Mouse (Mus musculus) midbrain, embryonic 15.5 days (tissue): Measurements from ENCODE around the gene Ccdc144b. TPM values are rescaled to one million over a fixed set of nuclear protein-coding genes. Genes with fewer than 3 reads are reported as not detected.

ENCODE experiments used
- ATAC-seq: fragments of 200-750 bp; cut with Nextera tagmentation; replicated peaks from 2 replicates; pipeline ENCODE4 v1.8.0; 2017; ENCODE audit warnings: moderate TSS enrichment
- H3K27ac ChIP-seq: fragments of 300-500 bp; sonication (generic); 2 replicates; pipeline ENCODE4 v1.5.1; 2015; ENCODE audit warnings: mild to moderate bottlenecking, inconsistent platforms
- H3K27me3 ChIP-seq: fragments of 300-500 bp; sonication (generic); replicated peaks from 2 replicates; pipeline ENCODE4 v1.6.1; 2015; ENCODE audit warnings: inconsistent platforms
- H3K36me3 ChIP-seq: fragments of 300-500 bp; sonication (generic); replicated peaks from 2 replicates; pipeline ENCODE4 v1.6.1; 2015; ENCODE audit warnings: inconsistent platforms
- H3K4me1 ChIP-seq: fragments of 300-500 bp; sonication (generic); 2 replicates; pipeline ENCODE4 v1.6.1; 2015; ENCODE audit warnings: inconsistent platforms
- H3K4me2 ChIP-seq: fragments of 300-500 bp; sonication (generic); 2 replicates; pipeline ENCODE4 v1.6.1; 2015; ENCODE audit warnings: inconsistent platforms, mild to moderate bottlenecking, moderate library complexity
- H3K4me3 ChIP-seq: fragments of 300-500 bp; sonication (generic); 2 replicates; pipeline ENCODE4 v1.5.1; 2015; ENCODE audit warnings: mild to moderate bottlenecking, inconsistent platforms
- H3K9ac ChIP-seq: fragments of 300-500 bp; sonication (generic); 2 replicates; pipeline ENCODE4 v1.6.1; 2015; ENCODE audit warnings: mild to moderate bottlenecking, inconsistent platforms
- H3K9me3 ChIP-seq: fragments of 300-500 bp; sonication (generic); 2 replicates; pipeline ENCODE4 v1.6.1; 2016; ENCODE audit warnings: inconsistent platforms
- WGBS: fragments of 180-500 bp; shearing (Covaris S2); methylation state at CpG from one replicate; pipeline ENCODE4 v1.1.7; 2015; ENCODE audit warnings: mixed read lengths; 5-methylcytosine and 5-hydroxymethylcytosine counted together
- polyA plus RNA-seq: library from polyadenylated mRNA; unstranded; fragments of >200 nt; fragmentation: Nextera tagmentation; extraction: Ambion mirVana; gene quantifications from 2 replicates; pipeline ENCODE4 v1.2.1, GENCODE M21; 2015

The Ccdc144b gene
- polyA plus RNA-seq, 1 experiment from 2014 or later = not detected

DNA sequence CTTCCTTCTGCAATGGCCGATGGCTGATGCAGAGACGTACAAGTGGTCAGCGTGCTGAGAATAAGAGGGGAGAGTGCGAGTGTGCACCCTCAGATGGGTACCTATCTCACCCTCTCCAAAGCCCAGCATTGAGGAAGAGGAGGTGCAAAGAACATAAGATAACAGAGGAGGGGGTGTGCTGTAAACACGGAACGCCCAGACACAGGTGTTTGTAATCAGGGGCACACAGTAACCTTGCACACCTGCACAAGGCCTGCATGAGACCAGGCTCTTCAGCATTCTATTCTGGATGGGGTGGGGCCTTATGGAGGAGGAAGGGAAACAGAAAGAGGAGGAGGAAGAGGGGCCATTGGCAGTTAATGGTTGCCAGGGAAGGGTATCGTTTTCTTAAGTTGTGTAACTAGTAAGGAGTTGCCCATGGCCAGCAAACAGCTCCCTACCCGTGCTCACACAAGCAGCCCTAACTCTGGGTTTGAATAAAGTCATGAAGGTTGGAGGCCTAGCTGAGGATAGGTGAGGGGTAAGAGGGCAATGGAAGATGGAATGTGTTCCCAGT, 85.9 kb downstream of the Ccdc144b start:
- WGBS = 96% methylated on average over 8 of the region's 8 CpGs
- no peak overlapping the region for H3K4me3 ChIP-seq
- peaks cover 16% of the 10 kb centered on the region; the same call in 1 of the 2 replicates for H3K36me3 ChIP-seq
- ATAC-seq = no peak
- H3K9me3 ChIP-seq = no peaks in the 10 kb centered on the region
- no peaks in the 10 kb centered on the region for H3K27me3 ChIP-seq
- H3K4me1 ChIP-seq = no peaks in the 10 kb centered on the region
- H3K4me2 ChIP-seq = no peak overlapping the region
- no peak overlapping the region for H3K27ac ChIP-seq
- no peak overlapping the region for H3K9ac ChIP-seq

DNA sequence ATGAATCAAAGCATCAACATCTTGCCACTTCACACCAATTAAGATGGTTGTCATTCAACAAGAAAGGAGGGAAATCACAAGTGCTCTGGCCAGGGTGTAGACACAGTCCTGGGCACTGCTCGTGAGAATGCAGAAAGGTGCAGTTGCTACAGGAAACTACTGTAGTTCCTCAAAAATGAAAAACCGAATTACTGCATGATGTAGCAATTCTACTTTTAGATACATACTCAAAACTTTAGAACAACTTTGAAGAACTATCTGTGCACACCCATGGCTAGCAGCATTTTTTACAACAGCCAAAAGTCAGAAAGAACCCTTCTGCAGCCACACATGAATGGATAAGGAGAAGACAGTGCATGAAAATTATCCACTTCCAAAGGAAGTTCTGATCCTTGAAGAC, 86.9 kb downstream of the Ccdc144b start:
- Histone ChIP-seq H3K9ac (no peak overlapping the region), H3K27me3 (no peaks in the 10 kb centered on the region), H3K4me2 (no peak overlapping the region), H3K36me3 (peaks cover 12% of the 10 kb centered on the region; the same call in 1 of the 2 replicates), H3K9me3 (no peaks in the 10 kb centered on the region), H3K27ac (no peak overlapping the region), H3K4me1 (no peaks in the 10 kb centered on the region), H3K4me3 (no peak overlapping the region)
- WGBS = 87% methylated on average over 2 of the region's 2 CpGs
- no peak for ATAC-seq

DNA sequence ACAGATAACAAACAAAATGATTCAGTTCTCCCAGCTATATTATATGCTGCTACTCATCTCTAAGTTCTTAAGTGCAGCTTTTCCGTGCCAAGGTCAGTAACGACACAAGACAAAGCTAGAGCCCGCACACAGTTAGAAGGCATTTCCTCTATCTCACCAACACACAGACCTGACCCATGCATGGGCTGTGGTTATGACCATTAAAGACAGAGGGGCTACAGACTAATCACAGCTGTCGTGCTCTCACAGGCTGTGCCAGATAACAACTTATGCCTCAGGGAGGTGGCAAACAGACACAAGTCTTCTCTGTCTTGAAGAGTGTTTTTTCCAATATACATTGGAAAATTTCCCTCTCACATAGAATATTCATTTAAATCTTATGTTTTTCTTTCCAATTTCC, 88.4 kb downstream of the Ccdc144b start:
- Histone ChIP-seq H3K9ac (no peak overlapping the region), H3K4me1 (no peaks in the 10 kb centered on the region), H3K4me3 (no peak overlapping the region), H3K9me3 (no peaks in the 10 kb centered on the region), H3K27ac (no peak overlapping the region), H3K36me3 (peaks cover 23% of the 10 kb centered on the region; the same call in 1 of the 2 replicates), H3K27me3 (no peaks in the 10 kb centered on the region), H3K4me2 (no peak overlapping the region)
- no peak for ATAC-seq
- WGBS = 94% methylated on average over 4 of the region's 4 CpGs

GRCm38 (mm10) chr3:35963921-35964320, 89.4 kb downstream of the Ccdc144b start:
- Histone ChIP-seq H3K9me3 (no peaks in the 10 kb centered on the region), H3K36me3 (peaks cover 28% of the 10 kb centered on the region; the same call in 1 of the 2 replicates), H3K4me3 (no peak overlapping the region), H3K27ac (no peak overlapping the region), H3K4me1 (no peaks in the 10 kb centered on the region), H3K4me2 (no peak overlapping the region), H3K27me3 (no peaks in the 10 kb centered on the region), H3K9ac (no peak overlapping the region)
- ATAC-seq = no peak
- whole genome bisulfite sequencing = 92% methylated on average over 5 of the region's 5 CpGs

DNA sequence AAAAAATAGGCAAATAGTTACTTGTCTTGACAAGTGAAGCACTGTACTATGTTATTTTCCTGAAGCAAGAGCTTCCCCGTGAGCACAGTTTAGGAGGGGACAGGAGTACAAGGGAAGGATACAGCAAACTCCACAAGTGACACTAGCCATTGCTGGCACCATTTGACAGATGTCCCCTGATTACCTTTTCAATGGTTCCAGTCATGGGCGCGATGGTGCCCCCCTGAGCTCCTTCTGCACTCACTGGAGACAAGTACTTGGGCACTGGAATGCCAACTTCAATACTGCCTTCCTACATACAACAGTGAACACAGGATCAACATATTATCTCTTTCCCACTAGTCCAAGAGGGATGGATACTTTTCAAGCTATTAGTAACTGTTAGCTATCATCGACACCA, 89.9 kb downstream of the Ccdc144b start:
- H3K36me3 ChIP-seq = peaks cover 26% of the 10 kb centered on the region; the same call in 1 of the 2 replicates

DNA sequence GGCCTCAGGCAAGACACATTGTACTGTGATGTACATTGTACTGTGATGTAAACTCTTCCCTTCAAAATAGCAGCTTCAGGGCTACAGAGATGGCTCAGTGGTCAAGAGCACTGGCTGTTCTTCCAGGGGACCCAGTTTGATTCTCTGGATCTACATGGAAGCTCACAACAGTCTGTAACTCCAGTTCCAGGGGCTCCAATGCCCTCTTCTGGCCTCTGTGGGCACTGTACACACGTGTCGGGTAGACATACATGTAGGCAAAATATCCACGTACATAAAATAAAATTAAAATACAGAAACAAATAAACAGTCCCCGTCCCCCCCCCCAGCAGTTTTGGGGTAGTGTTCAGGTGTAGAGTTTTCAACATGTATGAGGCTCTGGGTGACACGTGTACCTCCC, 90.4 kb downstream of the Ccdc144b start:
- H3K27ac ChIP-seq = no peak overlapping the region
- no peaks in the 10 kb centered on the region for H3K4me1 ChIP-seq
- H3K4me2 ChIP-seq = no peak overlapping the region
- H3K9me3 ChIP-seq = no peaks in the 10 kb centered on the region
- peaks cover 24% of the 10 kb centered on the region; the same call in 1 of the 2 replicates for H3K36me3 ChIP-seq
- ATAC-seq = no peak
- WGBS = 94% methylated on average over 5 of the region's 5 CpGs
- H3K4me3 ChIP-seq = no peak overlapping the region
- no peaks in the 10 kb centered on the region for H3K27me3 ChIP-seq
- no peak overlapping the region for H3K9ac ChIP-seq

More for the DNA sequence above, 89.9 kb downstream of the Ccdc144b start:
- H3K27me3 ChIP-seq = no peaks in the 10 kb centered on the region
- no peaks in the 10 kb centered on the region for H3K9me3 ChIP-seq
- H3K4me1 ChIP-seq = no peaks in the 10 kb centered on the region
- ATAC-seq = no peak
- no peak overlapping the region for H3K4me2 ChIP-seq
- H3K9ac ChIP-seq = no peak overlapping the region
- no peak overlapping the region for H3K4me3 ChIP-seq
- 95% methylated on average over 4 of the region's 4 CpGs for WGBS
- H3K27ac ChIP-seq = no peak overlapping the region

Other genes starting within 250 kb of the Ccdc144b start
- gene Dcun1d1, start 116.1 kb downstream of the Ccdc144b start, polyA plus RNA-seq = 99.5 and 107 TPM in 2 replicates
- 29.8 and 31.5 TPM in 2 replicates for gene Mccc1, start 52.9 kb downstream of the Ccdc144b start, polyA plus RNA-seq
- 85.8 and 87.0 TPM in 2 replicates for gene Acad9, start 12.4 kb upstream of the Ccdc144b start, polyA plus RNA-seq
- gene D3Ertd254e, start 97.5 kb upstream of the Ccdc144b start, polyA plus RNA-seq = 16.3 and 18.0 TPM in 2 replicates
- gene Qrfpr, start 168.8 kb upstream of the Ccdc144b start, polyA plus RNA-seq = 0.89 and 1.7 TPM in 2 replicates